ENCODE assay signal across 10 mouse cellular contexts in genomic region chr5:66723037-66723436, GRCm38 (mm10). TPM values are rescaled to one million over a fixed set of nuclear protein-coding genes. Genes with fewer than 3 reads are reported as not detected.
DNase-seq lines count a peak whose midpoint lies in the region; ATAC-seq and TF ChIP-seq lines count a peak whose summit lies in the region.
"Had no signal": no experiment of that assay in that cellular context is flagged by ENCODE, and none has a peak within 500 bp of the region (broad histone marks: within the 10 kb centered on the region; RNA-seq: fewer than 3 reads in every experiment).

No protein-coding gene starts in this region.

- H3K36me3 ChIP-seq in heart, embryonic 14.5 days (ENCODE audit: control insufficient read depth, insufficient read depth, low read length) = no peaks in the 10 kb centered on the region
- H3K36me3 ChIP-seq in liver, postnatal 0 days (replicated peaks; ENCODE audit: insufficient read depth, low read length) = no peaks in the 10 kb centered on the region
- H3K36me3 ChIP-seq in embryonic facial prominence, embryonic 13.5 days = no peaks in the 10 kb centered on the region
- H3K36me3 ChIP-seq in midbrain, embryonic 14.5 days (ENCODE audit: control insufficient read depth, insufficient read depth, low read length) = no peaks in the 10 kb centered on the region
- H3K36me3 ChIP-seq: liver, embryonic 15.5 days had no signal

- H3K27ac ChIP-seq in heart, embryonic 14.5 days (replicated peaks in 1 of 2; ENCODE audit: control insufficient read depth in 1 of 2, insufficient read depth in 1 of 2, low read depth in 2 of 2, low read length in 2 of 2) = peak overlapping the region; percentile 41 to 64
- 0 out of 2 replicates have a peak overlapping the region, but pooled peaks have one; percentile 3 for H3K27ac ChIP-seq in liver, postnatal 0 days (ENCODE audit: low read depth)
- peak overlapping the region; percentile 8; the same call in 1 of the 2 replicates for H3K27ac ChIP-seq in embryonic facial prominence, embryonic 13.5 days
- 0 out of 2 replicates have a peak overlapping the region, but pooled peaks have one; percentile 22 for H3K27ac ChIP-seq in midbrain, embryonic 14.5 days (replicated peaks; ENCODE audit: low read depth, low read length)
- H3K27ac ChIP-seq: liver, embryonic 15.5 days had no signal

- no peak overlapping the region for H3K9ac ChIP-seq in heart, embryonic 14.5 days (ENCODE audit: low read length)
- no peak overlapping the region for H3K9ac ChIP-seq in liver, postnatal 0 days (replicated peaks)
- no peak overlapping the region for H3K9ac ChIP-seq in embryonic facial prominence, embryonic 13.5 days
- H3K9ac ChIP-seq in midbrain, embryonic 14.5 days (replicated peaks; ENCODE audit: low read length) = no peak overlapping the region
- H3K9ac ChIP-seq: liver, embryonic 15.5 days had no signal

- no peak overlapping the region for H3K4me2 ChIP-seq in heart, embryonic 14.5 days (ENCODE audit: low read length)
- H3K4me2 ChIP-seq in liver, postnatal 0 days (ENCODE audit: low read depth, low read length) = no peak overlapping the region
- no peak overlapping the region for H3K4me2 ChIP-seq in embryonic facial prominence, embryonic 13.5 days
- H3K4me2 ChIP-seq in midbrain, embryonic 14.5 days (ENCODE audit: low read length) = no peak overlapping the region
- H3K4me2 ChIP-seq: liver, embryonic 15.5 days had no signal

- peaks cover 93% of the 10 kb centered on the region for H3K27me3 ChIP-seq in heart, embryonic 14.5 days (ENCODE audit: control insufficient read depth, insufficient read depth, low read length)
- H3K27me3 ChIP-seq in liver, postnatal 0 days (ENCODE audit: insufficient read depth, low read length) = peaks cover 17% of the 10 kb centered on the region; the same call in 1 of the 2 replicates
- H3K27me3 ChIP-seq in embryonic facial prominence, embryonic 13.5 days = no peaks in the 10 kb centered on the region
- no peaks in the 10 kb centered on the region for H3K27me3 ChIP-seq in midbrain, embryonic 14.5 days (ENCODE audit: control insufficient read depth, insufficient read depth, low read length)

- no peak for DNase-seq in heart, adult 8-10 months (ENCODE audit: low spot score)
- no peak for DNase-seq in liver, postnatal 0 days
- no peak for DNase-seq in liver
- DNase-seq in midbrain, embryonic 14.5 days = peak; percentile 29
- no peak for DNase-seq in frontal cortex, postnatal 14 days (ENCODE audit: low spot score in 2 of 2)
- no peak for DNase-seq in testis, postnatal 14 days (ENCODE audit: low spot score)
- DNase-seq: cerebellum, postnatal 10 days had no signal

- no peak for TF ChIP-seq EP300 in liver, postnatal 0 days (IDR thresholded peaks at IDR 0.05; ENCODE audit: low read depth)

- no peak overlapping the region for H3K4me3 ChIP-seq in heart, embryonic 14.5 days (ENCODE audit: control insufficient read depth in 1 of 2, insufficient read depth in 1 of 2, low read depth in 1 of 2, low read length in 2 of 2)
- H3K4me3 ChIP-seq in liver, postnatal 0 days (ENCODE audit: low read depth, low read length) = no peak overlapping the region
- no peak overlapping the region for H3K4me3 ChIP-seq in embryonic facial prominence, embryonic 13.5 days
- no peak overlapping the region for H3K4me3 ChIP-seq in midbrain, embryonic 14.5 days (replicated peaks; ENCODE audit: low read depth, low read length)
- H3K4me3 ChIP-seq: liver, embryonic 15.5 days had no signal

- H3K4me1 ChIP-seq in heart, embryonic 14.5 days (ENCODE audit: control insufficient read depth in 2 of 2, insufficient read depth in 2 of 2, low read length in 2 of 2) = 0 out of 4 replicates have a peak, but pooled peaks cover 0 to 6% of the 10 kb centered on the region in 2 experiments
- no peaks in the 10 kb centered on the region for H3K4me1 ChIP-seq in liver, postnatal 0 days (ENCODE audit: insufficient read depth)
- H3K4me1 ChIP-seq in embryonic facial prominence, embryonic 13.5 days = peaks cover 40% of the 10 kb centered on the region
- H3K4me1 ChIP-seq in midbrain, embryonic 14.5 days (ENCODE audit: control insufficient read depth, insufficient read depth, low read length) = peaks cover 15% of the 10 kb centered on the region
- H3K4me1 ChIP-seq: liver, embryonic 15.5 days had no signal

- H3K9me3 ChIP-seq in heart, embryonic 14.5 days (ENCODE audit: control insufficient read depth, low read length) = no peaks in the 10 kb centered on the region
- no peaks in the 10 kb centered on the region for H3K9me3 ChIP-seq in liver, postnatal 0 days (ENCODE audit: low read length)
- no peaks in the 10 kb centered on the region for H3K9me3 ChIP-seq in embryonic facial prominence, embryonic 13.5 days
- H3K9me3 ChIP-seq in midbrain, embryonic 14.5 days (ENCODE audit: control insufficient read depth, low read length) = no peaks in the 10 kb centered on the region
- H3K9me3 ChIP-seq: liver, embryonic 15.5 days had no signal

- WGBS in heart, embryonic 14.5 days = 48% methylated on average over 4 of the region's 4 CpGs
- 27% methylated on average over 4 of the region's 4 CpGs for WGBS in liver, postnatal 0 days (ENCODE audit: insufficient replicate concordance)
- 36% methylated on average over 4 of the region's 4 CpGs for WGBS in embryonic facial prominence, embryonic 13.5 days
- 28% methylated on average over 4 of the region's 4 CpGs for WGBS in midbrain, embryonic 14.5 days

- no peak for TF ChIP-seq CTCF in liver, postnatal 0 days (IDR thresholded peaks at IDR 0.05; ENCODE audit: low read depth)

- no peak for ATAC-seq in heart, embryonic 14.5 days (ENCODE audit: insufficient number of reproducible peaks, insufficient read depth, low FRiP score, low read depth)
- ATAC-seq in liver, postnatal 0 days = no peak
- ATAC-seq in embryonic facial prominence, embryonic 13.5 days (ENCODE audit: insufficient number of reproducible peaks, insufficient read depth, low FRiP score, low TSS enrichment, low read depth) = no peak
- ATAC-seq in midbrain, embryonic 14.5 days (ENCODE audit: low FRiP score, low TSS enrichment) = no peak

RNA-seq across cellular contexts. Expression of gene Limch1, which starts 22.6 kb away (rescaled TPM):
- 28.2 and 30.9 TPM in 2 replicates for polyA plus RNA-seq in heart, embryonic 14.5 days (2014; fragmentation: Nextera tagmentation; extraction: Ambion mirVana)
- total RNA-seq in heart, adult 8-10 months (2022) = 100 to 1,000 TPM; 278 to 326 (median 303) TPM
- polyA plus RNA-seq in liver, postnatal 0 days (2015; fragmentation: Nextera tagmentation; extraction: Ambion mirVana) = 1.6 and 2.1 TPM in 2 replicates
- 106 and 115 TPM in 2 replicates for polyA plus RNA-seq in embryonic facial prominence, embryonic 13.5 days (2015; fragmentation: Nextera tagmentation; extraction: Ambion mirVana)
- polyA plus RNA-seq in midbrain, embryonic 14.5 days (2014; fragmentation: Nextera tagmentation; extraction: Ambion mirVana) = 53.6 and 56.5 TPM in 2 replicates

RNA-seq across cellular contexts. Expression of gene Uchl1, which starts 47.1 kb away (rescaled TPM):
- polyA plus RNA-seq in heart, embryonic 14.5 days (2014; fragmentation: Nextera tagmentation; extraction: Ambion mirVana) = 113 and 147 TPM in 2 replicates
- 1 to 10 TPM; 5.5 to 9.9 (median 8.5) TPM for total RNA-seq in heart, adult 8-10 months (2022)
- 2.1 and 2.7 TPM in 2 replicates for polyA plus RNA-seq in liver, postnatal 0 days (2015; fragmentation: Nextera tagmentation; extraction: Ambion mirVana)
- 65.0 and 94.3 TPM in 2 replicates for polyA plus RNA-seq in embryonic facial prominence, embryonic 13.5 days (2015; fragmentation: Nextera tagmentation; extraction: Ambion mirVana)
- polyA plus RNA-seq in midbrain, embryonic 14.5 days (2014; fragmentation: Nextera tagmentation; extraction: Ambion mirVana) = 1,445 and 1,876 TPM in 2 replicates

Comparison
In these comparisons a context has a peak if more than half of its experiments do, and no peak if none do; other contexts are left out.
1. RNA of gene Uchl1, which starts 47.1 kb away (polyA plus RNA-seq): 1,445 to 1,876 TPM in midbrain, embryonic 14.5 days, 113 to 147 TPM in heart, embryonic 14.5 days and 65.0 to 94.3 TPM in embryonic facial prominence, embryonic 13.5 days; 2.1 to 2.7 TPM in liver, postnatal 0 days; every median in the first group is over 10 times any median in the second.
2. Peak in every context shown above with its lines, with median percentiles within 50 percentile points of each other: H3K27ac ChIP-seq.